ENCODE assay signal across 17 mouse cellular contexts in the genomic region with DNA sequence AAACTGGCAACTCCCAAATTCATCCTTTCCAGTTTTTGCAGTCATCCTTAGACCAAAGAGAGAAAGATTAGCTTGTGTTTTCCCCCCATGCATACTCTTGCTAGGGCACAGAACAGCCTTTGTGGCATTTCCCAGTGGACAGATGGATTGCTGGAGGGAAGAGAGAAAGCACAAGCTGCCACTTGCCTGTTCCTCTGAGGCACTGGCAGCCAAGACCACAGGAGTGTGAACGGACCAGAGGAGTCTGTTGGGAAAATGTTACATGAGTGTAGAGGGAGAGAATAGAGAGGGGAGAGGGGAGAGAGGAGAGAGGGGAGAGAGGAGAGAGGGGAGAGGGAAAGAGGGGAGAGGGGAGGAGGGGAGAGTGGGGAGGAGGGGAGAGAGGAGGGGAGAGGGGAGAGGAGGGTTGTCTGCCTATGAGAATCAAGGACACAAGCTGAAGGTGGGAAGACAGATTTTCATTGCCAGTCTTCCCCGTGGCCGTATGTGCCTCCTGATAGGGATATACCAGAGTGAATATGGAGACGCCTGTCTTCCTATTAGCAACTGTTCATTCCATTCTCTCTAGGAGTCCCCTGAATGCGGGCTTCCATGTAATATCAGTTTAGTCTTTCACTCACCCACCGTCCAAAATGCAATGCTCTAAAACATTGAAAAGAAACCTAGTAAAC. TPM values are rescaled to one million over a fixed set of nuclear protein-coding genes. Genes with fewer than 3 reads are reported as not detected.
DNase-seq lines count a peak whose midpoint lies in the region; ATAC-seq lines count a peak whose summit lies in the region.
"Had no signal": no experiment of that assay in that cellular context is flagged by ENCODE, and none has a peak within 500 bp of the region (broad histone marks: within the 10 kb centered on the region; RNA-seq: fewer than 3 reads in every experiment).

No protein-coding gene starts in this region.

- H3K4me1 ChIP-seq in hindbrain, embryonic 16.5 days (ENCODE audit: control insufficient read depth, insufficient read depth, low read depth, low read length) = no peaks in the 10 kb centered on the region
- H3K4me1 ChIP-seq: heart, embryonic 10.5 days; kidney, embryonic 15.5 days; neural tube, embryonic 13.5 days had no signal

- no peak overlapping the region for H3K4me3 ChIP-seq in hindbrain, embryonic 16.5 days (ENCODE audit: low read length)
- H3K4me3 ChIP-seq: heart, embryonic 10.5 days; kidney, embryonic 15.5 days; limb, embryonic 12.5 days; neural tube, embryonic 13.5 days had no signal

- H3K36me3 ChIP-seq in hindbrain, embryonic 16.5 days (ENCODE audit: control insufficient read depth, insufficient read depth, low read length) = no peaks in the 10 kb centered on the region
- H3K36me3 ChIP-seq: heart, embryonic 10.5 days; kidney, embryonic 15.5 days; limb, embryonic 12.5 days; neural tube, embryonic 13.5 days had no signal

- H3K9me3 ChIP-seq in hindbrain, embryonic 16.5 days (ENCODE audit: control insufficient read depth, low read length) = no peaks in the 10 kb centered on the region
- H3K9me3 ChIP-seq: heart, embryonic 10.5 days; kidney, embryonic 15.5 days; limb, embryonic 12.5 days; neural tube, embryonic 13.5 days had no signal

- peak; percentile 3 to 25 for DNase-seq in left cerebral cortex, postnatal 14 days (ENCODE audit: low spot score in 2 of 2)
- no peak for DNase-seq in left cerebral cortex, adult 9 months (ENCODE audit: low spot score in 2 of 2)
- DNase-seq in cerebellum, adult 11 months = peak; percentile 35
- peak; percentile 78 to 79 for DNase-seq in cerebellum, postnatal 14 days
- DNase-seq in heart, adult 18-20 months = no peak
- DNase-seq in testis, postnatal 14 days (ENCODE audit: low spot score) = no peak
- no peak for DNase-seq in gastrocnemius, postnatal 14 days
- DNase-seq: lung, adult 2 months had no signal

- 57% methylated on average over 6 of the region's 6 CpGs for WGBS in hindbrain, embryonic 16.5 days

- intact Hi-C loops in left cerebral cortex, postnatal 14 days (cut with DNase I) = no loop called here
- intact Hi-C loops in gastrocnemius, postnatal 14 days (cut with DNase I; ENCODE audit: low total_unique reads) = no loop called here

- no peak overlapping the region for H3K4me2 ChIP-seq in hindbrain, embryonic 16.5 days (ENCODE audit: low read length)
- H3K4me2 ChIP-seq: kidney, embryonic 15.5 days; limb, embryonic 12.5 days; neural tube, embryonic 13.5 days had no signal

- no peaks in the 10 kb centered on the region for H3K27me3 ChIP-seq in hindbrain, embryonic 16.5 days (replicated peaks; ENCODE audit: control insufficient read depth, insufficient read depth, low read length)
- H3K27me3 ChIP-seq: kidney, embryonic 15.5 days; limb, embryonic 12.5 days; neural tube, embryonic 13.5 days had no signal

- ATAC-seq in hindbrain, embryonic 16.5 days = 0 out of 2 replicates have a peak, but pooled peaks have one; percentile 63
- ATAC-seq: CD4-positive, CD25-positive, alpha-beta regulatory T cell, adult 4 months had no signal

- H3K27ac ChIP-seq in hindbrain, embryonic 16.5 days (ENCODE audit: low read depth, low read length) = no peak overlapping the region
- H3K27ac ChIP-seq: heart, embryonic 10.5 days; kidney, embryonic 15.5 days; limb, embryonic 12.5 days; neural tube, embryonic 13.5 days had no signal

- no peak overlapping the region for H3K9ac ChIP-seq in hindbrain, embryonic 16.5 days (ENCODE audit: low read depth, low read length)
- H3K9ac ChIP-seq: kidney, embryonic 15.5 days; limb, embryonic 12.5 days; neural tube, embryonic 13.5 days had no signal

RNA-seq across cellular contexts. Expression of a gene that starts 27.1 kb away (rescaled TPM):
- not detected for total RNA-seq in left cerebral cortex, postnatal 14 days (2021)
- polyA plus RNA-seq in hindbrain, embryonic 16.5 days (2015; fragmentation: Nextera tagmentation; extraction: Ambion mirVana) = 0.19 TPM in 1 of 2 replicates, not detected in the other
- total RNA-seq in heart, adult 18-20 months (2021) = not detected
- total RNA-seq in gastrocnemius, postnatal 14 days (2021) = not detected
- total RNA-seq: hematopoietic stem cell, adult 5-6 weeks; megakaryocyte, adult 5-6 weeks had no signal
- polyA plus RNA-seq: CD4-positive, CD25-positive, alpha-beta regulatory T cell, adult 4 months; heart, embryonic 10.5 days; kidney, embryonic 15.5 days; limb, embryonic 12.5 days; lung, adult 2 months; stomach, embryonic 14.5 days had no signal

RNA-seq across cellular contexts. Expression of a gene that starts 27.1 kb away (rescaled TPM):
- 10 to 100 TPM; 20.7 to 23.7 TPM for total RNA-seq in left cerebral cortex, postnatal 14 days (2021)
- 14.4 and 17.8 TPM in 2 replicates for polyA plus RNA-seq in hindbrain, embryonic 16.5 days (2015; fragmentation: Nextera tagmentation; extraction: Ambion mirVana)
- total RNA-seq in heart, adult 18-20 months (2021) = 1 to 10 TPM; 7.0 to 7.1 TPM
- 1 to 10 TPM; 5.5 to 5.9 TPM for total RNA-seq in gastrocnemius, postnatal 14 days (2021)

Comparison
In these comparisons a context has a peak if more than half of its experiments do, and no peak if none do; other contexts are left out.
1. DNase-seq: peak in left cerebral cortex, postnatal 14 days (2 of 2), cerebellum, adult 11 months (single experiment) and cerebellum, postnatal 14 days (2 of 2); none in left cerebral cortex, adult 9 months (0 of 2), heart, adult 18-20 months (0 of 2), testis, postnatal 14 days (single experiment) and gastrocnemius, postnatal 14 days (single experiment).